Comparison of ENCODE assay signal across 20 mouse cellular contexts in genomic region chr5:108521896-108522295, GRCm38 (mm10). TPM values are rescaled to one million over a fixed set of nuclear protein-coding genes. Genes with fewer than 3 reads are reported as not detected.
"Had no signal": no experiment of that assay in that cellular context is flagged by ENCODE, and none has a peak within 500 bp of the region (broad histone marks: within the 10 kb centered on the region; RNA-seq: fewer than 3 reads in every experiment).

No protein-coding gene starts in this region.

- H3K4me3 ChIP-seq: midbrain, embryonic 10.5 days; midbrain, embryonic 12.5 days; myocyte; neural tube, embryonic 13.5 days; neural tube, embryonic 15.5 days had no signal

- H3K27me3 ChIP-seq: midbrain, embryonic 12.5 days; neural tube, embryonic 13.5 days; neural tube, embryonic 15.5 days had no signal

- ATAC-seq: midbrain, embryonic 16.5 days had no signal

- H3K9me3 ChIP-seq: midbrain, embryonic 10.5 days; midbrain, embryonic 12.5 days; neural tube, embryonic 13.5 days; neural tube, embryonic 15.5 days had no signal

- H3K36me3 ChIP-seq: midbrain, embryonic 10.5 days; midbrain, embryonic 12.5 days had no signal

- H3K27ac ChIP-seq: midbrain, embryonic 10.5 days; midbrain, embryonic 12.5 days; neural tube, embryonic 13.5 days; neural tube, embryonic 15.5 days had no signal

- H3K4me1 ChIP-seq: midbrain, embryonic 10.5 days; neural tube, embryonic 13.5 days; neural tube, embryonic 15.5 days had no signal

- DNase-seq: lung, adult 18-20 months; lung, embryonic 14.5 days; lung, postnatal 10 days; lung, postnatal 4 days; midbrain, embryonic 14.5 days; retina, postnatal 1 day; right cerebral cortex, postnatal 14 days; right cerebral cortex, postnatal 4 days; spleen, adult 18-20 months; thymus, adult 18-20 months; thymus, postnatal 14 days; thymus, postnatal 36 days had no signal

RNA-seq across cellular contexts. Expression of gene Cplx1, which starts 27.9 kb away (rescaled TPM):
- total RNA-seq: megakaryocyte, adult 5-6 weeks; megakaryocyte-erythroid progenitor cell, adult 5-6 weeks had no signal
- polyA plus RNA-seq: myocyte had no signal
